Mouse (Mus musculus) liver, postnatal 0 days (tissue): ENCODE measurements around the gene Zfyve28.

Source experiments
- CTCF ChIP-seq: sonication (generic); IDR thresholded peaks from 2 replicates; pipeline ENCODE4 v1.5.1; 2016; ENCODE audit warnings: antibody characterized with exemption, low read depth
- EP300 ChIP-seq: IDR thresholded peaks from 2 replicates; pipeline ENCODE4 v1.6.1; 2016; ENCODE audit warnings: antibody characterized with exemption, low read depth, mild to moderate bottlenecking

- no peak for TF ChIP-seq CTCF
- TF ChIP-seq EP300: no peak
Measured at GRCm38 (mm10) chr5:34249132-34249531, 39.1 kb downstream of the Zfyve28 start.
